Mouse (Mus musculus) bone marrow macrophage, adult 2 months (primary cell): Measurements from ENCODE around the gene Myl6b.

Experiments
- CTCF ChIP-seq: IDR thresholded peaks from 2 replicates; pipeline ENCODE4 v1.5.1; 2012; ENCODE audit warnings: low read depth, mild to moderate bottlenecking, low read length, moderate library complexity
- POLR2A ChIP-seq: IDR thresholded peaks from 2 replicates; pipeline ENCODE4 v1.6.1; 2012; ENCODE audit warnings: mild to moderate bottlenecking, low read depth, low read length, borderline replicate concordance

- TF ChIP-seq CTCF (no peak), POLR2A (no peak)
Measured at GRCm38 (mm10) chr10:128457676-128458075, 40.8 kb downstream of the Myl6b start.
